Mouse (Mus musculus) lung, adult 18-20 months (tissue): Measurements from ENCODE around the gene H2-DMa.

ENCODE experiments used
- DNase-seq, 2 experiments: peaks; one replicate each; pipeline ENCODE4 v3.0.0; 2022; ENCODE audit warnings: mixed read lengths in 2 of 2

H2-DMa gene

DNA sequence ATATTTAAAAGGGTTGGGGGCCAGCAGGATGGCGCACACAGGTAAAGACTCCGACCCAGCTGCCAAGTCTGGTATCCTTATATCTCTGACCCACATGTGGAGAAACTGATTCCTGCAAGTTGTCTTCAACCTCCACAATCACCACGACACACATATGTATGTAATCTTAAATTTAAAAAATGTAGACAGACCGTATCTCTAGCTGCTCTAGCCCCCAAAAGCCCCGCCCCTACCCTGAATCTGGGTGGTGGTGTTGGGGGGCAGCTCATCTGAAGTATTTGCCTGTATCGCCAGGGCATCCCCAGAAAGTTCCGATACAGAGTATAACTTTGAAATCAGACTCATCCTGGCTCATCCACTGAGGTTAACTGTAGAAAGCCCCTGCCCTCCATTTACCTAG is 12.8 kb upstream of the H2-DMa start:
- DNase-seq: no peak

- DNase-seq: no peak
These were observed 12.1 kb upstream of the H2-DMa start for GRCm38 (mm10) chr17:34107109-34107867.

DNA sequence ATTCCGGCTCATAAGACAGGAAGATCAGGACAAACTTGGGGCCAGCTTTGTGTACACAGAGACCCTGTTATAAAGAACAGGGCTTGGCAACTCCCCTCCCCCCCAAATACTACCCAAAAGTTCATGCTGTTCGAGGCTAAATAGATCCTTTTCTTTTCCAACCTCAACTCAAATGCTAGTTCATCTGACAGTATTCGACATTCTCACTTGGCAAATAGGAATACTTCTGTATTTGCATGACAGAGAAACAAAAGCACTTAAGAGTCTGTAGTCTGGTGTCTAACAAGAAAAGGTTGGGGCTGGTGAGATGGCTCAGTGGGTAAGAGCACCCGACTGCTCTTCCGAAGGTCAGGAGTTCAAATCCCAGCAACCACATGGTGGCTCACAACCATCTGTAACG is 10.9 kb upstream of the H2-DMa start:
- no peak for DNase-seq

DNA sequence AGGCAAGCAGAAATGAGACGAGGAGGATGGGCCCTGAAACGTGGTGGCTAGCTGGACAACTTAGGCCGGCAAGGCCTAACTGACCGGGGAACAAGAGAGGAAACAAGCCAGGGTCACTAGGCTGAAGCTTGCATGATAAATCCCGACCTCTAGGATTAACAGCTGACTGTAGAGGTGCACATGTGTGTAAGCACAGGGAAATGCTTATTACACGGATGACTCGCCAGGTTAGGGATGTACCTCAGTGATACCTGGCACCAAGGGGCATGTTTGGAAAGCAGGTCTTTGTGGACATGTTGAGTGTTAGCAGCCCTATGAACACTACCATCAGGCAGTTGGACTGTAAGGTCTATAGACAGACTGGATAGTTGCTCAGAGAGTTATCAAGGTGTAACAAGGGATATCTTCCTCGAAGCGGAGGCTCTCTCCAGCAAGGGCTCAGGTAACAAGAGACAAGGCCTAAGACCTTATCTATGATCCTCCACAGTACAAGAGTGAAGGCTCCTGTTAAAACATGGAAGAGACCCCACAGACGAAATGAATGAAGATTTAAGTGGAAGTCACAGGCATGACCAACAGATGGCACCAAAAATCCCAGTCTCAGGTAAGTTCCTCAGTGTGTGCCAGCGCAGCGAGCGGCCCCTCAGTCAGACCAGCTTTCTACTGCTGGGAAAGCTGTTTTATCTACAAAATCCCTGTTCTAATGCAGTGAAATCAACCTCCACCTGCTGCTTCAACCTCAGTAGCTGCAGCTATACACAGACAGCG is 10.1 kb upstream of the H2-DMa start:
- DNase-seq: no peak

GRCm38 (mm10) chr17:34109806-34110195 is 9.5 kb upstream of the H2-DMa start:
- DNase-seq: no peak

GRCm38 (mm10) chr17:34110309-34110708 is 9.0 kb upstream of the H2-DMa start:
- no peak for DNase-seq

DNA sequence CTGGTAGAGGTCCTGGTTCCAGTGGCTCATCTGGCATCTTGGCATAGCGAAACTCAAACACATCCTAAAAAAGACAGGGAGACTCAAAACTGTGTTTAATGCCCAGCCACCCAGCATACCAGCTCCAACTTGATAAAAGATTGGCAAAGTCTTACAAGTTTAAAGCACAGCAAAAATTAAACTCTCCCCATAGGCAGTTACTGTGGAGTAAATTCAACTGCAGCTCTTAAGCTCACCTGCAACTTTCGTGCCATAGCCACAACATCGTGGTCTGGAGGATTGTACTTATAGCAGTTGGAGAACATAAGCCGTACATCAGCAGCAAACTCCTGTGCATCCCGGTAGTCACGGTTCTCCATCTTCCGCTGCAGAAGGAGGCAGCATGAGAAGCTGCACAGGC is 5.2 kb upstream of the H2-DMa start:
- DNase-seq: no peak

- DNase-seq: no peak
These were observed 2.5 kb upstream of the H2-DMa start for GRCm38 (mm10) chr17:34116736-34117370.

- DNase-seq: no peak
These were observed 1.8 kb upstream of the H2-DMa start for GRCm38 (mm10) chr17:34117421-34118112.

DNA sequence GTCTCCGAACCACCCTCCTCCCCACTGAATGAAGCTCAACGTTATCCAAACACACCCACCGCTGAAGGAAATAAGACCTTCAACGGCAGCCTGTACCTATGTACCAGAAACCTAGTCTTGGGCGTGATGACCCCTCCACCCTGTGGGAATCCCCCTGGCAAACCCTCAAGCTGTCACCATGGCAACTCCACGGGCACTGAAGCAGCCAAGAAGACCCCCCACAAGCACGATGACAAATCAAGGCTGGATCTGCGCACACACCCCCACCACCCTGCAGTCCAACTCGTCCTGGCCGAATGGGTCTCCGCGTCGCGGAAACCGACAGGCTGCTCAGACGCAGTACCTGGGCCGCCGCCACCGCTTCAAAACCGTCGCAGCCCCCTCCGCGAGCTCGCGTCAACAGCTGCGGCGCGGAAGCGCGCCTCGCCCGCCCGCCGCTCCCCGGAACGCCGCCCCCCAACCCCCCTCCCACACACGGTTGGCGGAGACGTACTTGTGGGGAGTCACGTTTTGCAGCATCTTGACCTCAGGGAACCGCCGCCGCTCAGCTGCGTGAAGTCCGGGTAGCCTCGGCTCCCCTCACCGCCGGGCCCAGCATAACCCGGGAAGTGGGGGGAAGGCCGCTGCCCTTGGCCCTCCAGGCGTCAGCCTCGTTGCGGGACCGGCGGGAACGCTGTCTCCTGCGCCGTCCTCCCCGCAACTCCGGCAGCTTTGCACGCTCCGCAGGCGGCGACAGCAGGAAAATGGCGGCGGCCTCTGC is 1.0 kb upstream of the H2-DMa start:
- peak; percentile 27 to 37 for DNase-seq

- no peak for DNase-seq
These were observed 480 bp upstream of the H2-DMa start for GRCm38 (mm10) chr17:34118873-34119248.

DNA sequence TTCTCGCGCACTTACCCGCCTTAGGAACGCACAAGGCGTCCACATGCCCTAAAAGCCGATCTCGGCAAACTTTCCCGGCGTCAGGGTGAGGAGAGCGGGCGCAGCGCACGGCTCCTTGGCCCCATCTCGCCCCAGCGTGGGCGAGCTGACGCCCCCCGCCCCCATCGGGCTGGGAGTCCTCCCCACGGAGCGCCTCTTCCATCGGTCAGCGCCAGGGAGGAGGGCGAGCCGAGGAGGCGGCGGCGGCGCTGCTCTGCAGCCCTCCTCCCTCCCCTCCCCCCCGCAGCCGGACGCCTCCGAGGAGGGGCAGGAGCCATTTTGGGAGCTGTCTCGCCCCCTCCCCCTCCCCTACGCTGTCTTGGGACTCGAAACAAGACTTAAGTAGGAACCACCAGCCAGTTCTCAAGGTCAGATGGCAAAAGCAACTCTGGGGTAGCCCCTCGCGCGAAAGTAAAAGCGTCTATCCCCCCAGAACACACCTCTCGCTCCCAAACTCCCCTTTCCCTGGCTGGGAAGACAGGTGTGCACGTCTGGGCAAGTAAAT is 911 bp downstream of the H2-DMa start:
- DNase-seq: peak; percentile 87 to 93

GRCm38 (mm10) chr17:34120814-34121171 is 1.5 kb downstream of the H2-DMa start:
- DNase-seq: peak; percentile 89 to 92

- peak; percentile 90 to 91 for DNase-seq
These were observed 2.0 kb downstream of the H2-DMa start for GRCm38 (mm10) chr17:34121172-34121878.

DNA sequence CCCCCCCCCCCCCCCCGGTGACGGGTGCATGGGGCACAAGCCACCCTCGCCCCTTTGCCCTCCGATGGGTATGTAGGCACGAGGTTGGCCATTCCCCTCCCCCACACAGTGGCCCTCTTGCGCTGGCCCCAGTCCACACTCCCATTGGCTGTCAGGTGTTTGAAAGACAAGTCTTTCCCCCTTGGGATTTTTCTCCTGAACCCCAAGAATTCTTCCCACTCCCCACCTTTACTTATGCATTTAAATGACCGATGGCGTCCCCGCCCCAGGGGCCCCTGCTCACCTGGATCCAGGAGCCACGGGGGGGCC is 2.5 kb downstream of the H2-DMa start:
- DNase-seq: peak; percentile 72 to 77

GRCm38 (mm10) chr17:34122188-34122984 is 3.0 kb downstream of the H2-DMa start, which contains the start of gene Brd2:
TSS of gene Brd2 (minus strand) at chr17:34122634.
- DNase-seq: peak; percentile 97 to 98

DNA sequence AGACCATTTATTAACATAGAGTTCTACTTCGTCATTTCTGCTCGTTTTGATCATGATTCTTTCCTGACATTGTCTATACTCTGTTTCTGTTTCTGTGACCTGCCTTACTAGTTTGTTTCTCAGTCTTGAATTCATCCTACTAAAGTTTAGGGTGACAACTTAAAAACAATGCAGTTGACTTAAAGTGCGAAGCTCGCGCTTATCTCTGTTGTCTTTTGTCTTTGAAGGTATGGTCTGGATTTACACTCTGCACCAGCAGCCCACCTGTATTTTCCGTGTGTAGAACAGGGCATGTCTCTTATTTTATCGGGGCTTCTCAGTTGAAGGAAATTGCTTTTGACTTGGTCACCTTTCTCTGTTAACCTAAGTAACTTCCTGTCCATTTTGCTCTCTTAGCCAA is 3.8 kb downstream of the H2-DMa start:
- DNase-seq: no peak

GRCm38 (mm10) chr17:34123518-34123917 is 4.2 kb downstream of the H2-DMa start:
- peak; percentile 56 to 71 for DNase-seq

- DNase-seq: peak; percentile 34 to 47
These were observed 5.3 kb downstream of the H2-DMa start for GRCm38 (mm10) chr17:34124649-34125048.

GRCm38 (mm10) chr17:34126826-34127420 is 7.6 kb downstream of the H2-DMa start:
- peak in 1 of 2 experiments; percentile 36 for DNase-seq
